Mouse (Mus musculus) ES-E14 (cell line): ENCODE measurements at regions not wholly inside any gene's neighbourhood (a gene's known extent, or its start where the extent isn't known, plus 50 kb on each side); places are given as distances from the start of the nearest gene placed in this dataset.

Experiments used
- DNase-seq: peaks from one replicate; pipeline ENCODE4 v3.0.0-alpha.2; 2013; ENCODE audit warnings: low read depth, low spot score
- H3K27ac ChIP-seq: 2 replicates; pipeline ENCODE4 v1.5.1; 2012; ENCODE audit warnings: low read depth, mild to moderate bottlenecking, low read length, moderate library complexity, mixed read lengths; ENCODE audit not compliant: poor library complexity, insufficient read depth, severe bottlenecking
- H3K36me3 ChIP-seq: 2 replicates; pipeline ENCODE4 v1.6.1; 2012; ENCODE audit warnings: mild to moderate bottlenecking, low read length, moderate library complexity, mixed read lengths; ENCODE audit not compliant: control insufficient read depth, poor library complexity, insufficient read depth, severe bottlenecking
- H3K4me1 ChIP-seq, 2 experiments: fragments of 150-350 bp in 1 of 2; sonication (generic) in 1 of 2; 2 replicates each; pipeline ENCODE4 v1.6.1; 2012; ENCODE audit warnings: low read length in 2 of 2, mild to moderate bottlenecking in 1 of 2, mixed read lengths in 1 of 2; ENCODE audit not compliant: control insufficient read depth in 2 of 2, insufficient read depth in 2 of 2, poor library complexity in 1 of 2
- H3K4me3 ChIP-seq, 2 experiments: fragments of 150-350 bp in 1 of 2; sonication (generic) in 1 of 2; 2 replicates each; pipeline ENCODE4 v1.5.1; 2012; ENCODE audit warnings: low read length in 2 of 2, low read depth in 1 of 2, mild to moderate bottlenecking in 1 of 2, mixed read lengths in 1 of 2; ENCODE audit not compliant: insufficient read depth in 1 of 2, poor library complexity in 1 of 2, severe bottlenecking in 1 of 2
- H3K9ac ChIP-seq: 2 replicates; pipeline ENCODE4 v1.6.1; 2012; ENCODE audit warnings: low read depth, mild to moderate bottlenecking, low read length, mixed read lengths; ENCODE audit not compliant: poor library complexity, insufficient read depth, severe bottlenecking
- H3K9me3 ChIP-seq: fragments of 150-350 bp; sonication (generic); 2 replicates; pipeline ENCODE4 v1.6.1; 2012; ENCODE audit warnings: low read depth, mild to moderate bottlenecking, low read length; ENCODE audit not compliant: control insufficient read depth, insufficient read depth
- CHD2 ChIP-seq: IDR thresholded peaks from 2 replicates; pipeline ENCODE4 v1.6.1; 2014; ENCODE audit warnings: mild to moderate bottlenecking, low read depth, low read length, inconsistent platforms
- HCFC1 ChIP-seq: IDR thresholded peaks from 2 replicates; pipeline ENCODE4 v1.6.1; 2012; ENCODE audit warnings: low read length, inconsistent platforms, borderline replicate concordance; ENCODE audit not compliant: insufficient read depth
- MAFK ChIP-seq: IDR thresholded peaks from 2 replicates; pipeline ENCODE4 v1.6.1; 2014; ENCODE audit warnings: mild to moderate bottlenecking, low read depth, low read length, inconsistent platforms; ENCODE audit not compliant: insufficient read depth
- ZC3H11A ChIP-seq: IDR thresholded peaks from 2 replicates; pipeline ENCODE4 v1.6.1; 2012; ENCODE audit warnings: low read depth, mild to moderate bottlenecking, inconsistent platforms, low read length, borderline replicate concordance
- ZNF384 ChIP-seq: IDR thresholded peaks from 2 replicates; pipeline ENCODE4 v1.6.1; 2012; ENCODE audit warnings: low read depth, low read length, inconsistent platforms
- in situ Hi-C, 2 experiments: fragments of 600-800 bp; cut with MboI; formaldehyde crosslinking; loops; one replicate each; pipeline ENCODE4 v1.15.1; 2025; ENCODE audit warnings: low sequenced_read_pairs in 2 of 2, inconsistent platforms in 1 of 2; ENCODE audit not compliant: unreplicated experiment in 2 of 2

DNA sequence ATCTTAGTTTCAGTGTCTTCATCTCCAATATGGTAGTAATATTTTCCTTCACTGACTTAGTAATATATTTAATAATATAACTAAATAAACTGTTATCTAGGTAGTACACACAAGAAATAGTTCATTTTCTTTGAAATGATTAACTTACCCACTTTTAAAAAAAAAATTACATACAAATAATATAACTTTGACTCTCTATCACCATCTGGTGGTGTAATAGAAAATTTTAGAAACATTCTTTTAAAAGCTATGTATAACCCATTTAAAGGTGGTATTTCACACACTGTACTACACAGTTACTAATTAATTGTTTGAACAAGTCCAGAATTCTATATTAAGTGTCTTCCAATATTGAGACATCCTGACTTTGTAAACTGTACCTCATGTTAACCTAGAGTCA, 53.9 kb upstream of the Olfr266 start:
- no peak for TF ChIP-seq ZNF384
- TF ChIP-seq MAFK = no peak
- TF ChIP-seq CHD2 = no peak
- no peak for TF ChIP-seq HCFC1
- TF ChIP-seq ZC3H11A = no peak
- H3K36me3 ChIP-seq = no peaks in the 10 kb centered on the region
- H3K4me3 ChIP-seq = no peak overlapping the region
- DNase-seq = no peak
- in situ Hi-C loops = no loop called here
- no peak overlapping the region for H3K9ac ChIP-seq
- H3K27ac ChIP-seq = no peak overlapping the region
- H3K9me3 ChIP-seq = no peaks in the 10 kb centered on the region
- no peaks in the 10 kb centered on the region for H3K4me1 ChIP-seq

DNA sequence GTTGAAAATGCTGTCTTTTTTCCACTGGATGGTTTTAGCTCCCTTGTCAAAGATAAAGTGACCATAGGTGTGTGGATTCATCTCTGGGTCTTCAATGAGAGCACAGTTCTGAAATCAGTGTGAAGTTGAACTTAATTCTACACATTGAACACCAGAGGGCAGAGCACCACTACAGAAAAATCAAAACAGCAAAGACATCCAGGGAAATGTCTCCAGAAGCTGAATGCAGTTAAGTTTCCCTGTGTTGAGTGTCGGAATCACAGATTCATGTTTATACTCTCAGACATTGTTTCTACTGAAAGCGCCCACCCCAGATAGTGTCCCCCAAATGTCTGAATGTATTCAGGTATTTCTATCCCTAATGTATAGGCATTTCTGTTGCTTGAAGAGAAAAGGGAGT, 77.1 kb upstream of the Olfr266 start:
- Histone ChIP-seq H3K4me3 (no peak overlapping the region), H3K36me3 (no peaks in the 10 kb centered on the region), H3K4me1 (no peaks in the 10 kb centered on the region), H3K9ac (no peak overlapping the region), H3K9me3 (no peaks in the 10 kb centered on the region), H3K27ac (no peak overlapping the region)
- TF ChIP-seq ZNF384 = no peak
- TF ChIP-seq HCFC1 = no peak
- no peak for TF ChIP-seq MAFK
- no peak; the same call in 1 of the 2 replicates for TF ChIP-seq ZC3H11A
- TF ChIP-seq CHD2 = no peak
- in situ Hi-C loops = no loop called here
- peak; percentile 22 for DNase-seq

DNA sequence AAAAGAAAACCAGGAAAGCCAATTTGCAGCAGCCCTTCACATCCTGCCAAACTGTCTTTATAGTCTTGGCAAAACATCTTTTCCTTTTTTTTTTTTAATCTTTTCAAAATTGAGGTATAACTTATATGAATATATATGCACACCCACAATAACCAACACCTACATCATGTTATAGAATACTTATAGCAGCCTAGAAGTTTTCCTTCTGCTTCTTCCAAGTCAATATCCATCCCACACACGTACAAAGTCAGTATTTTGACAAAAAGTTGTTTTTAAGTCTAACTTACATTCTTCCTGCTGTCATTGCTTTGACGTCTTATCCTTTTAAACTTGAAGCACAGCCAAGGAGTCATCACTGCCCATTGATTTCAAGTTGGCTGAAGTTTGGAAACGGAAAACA, 80.6 kb upstream of the Olfr266 start:
- DNase-seq = no peak
- H3K9me3 ChIP-seq = no peaks in the 10 kb centered on the region
- no peak overlapping the region for H3K9ac ChIP-seq
- TF ChIP-seq ZC3H11A (no peak), CHD2 (no peak), MAFK (no peak), ZNF384 (no peak), HCFC1 (no peak)
- H3K4me3 ChIP-seq = no peak overlapping the region
- in situ Hi-C loops = no loop called here
- no peaks in the 10 kb centered on the region for H3K36me3 ChIP-seq
- H3K4me1 ChIP-seq = no peaks in the 10 kb centered on the region
- H3K27ac ChIP-seq = no peak overlapping the region

GRCm38 (mm10) chr3:106936067-106936466, 99.9 kb upstream of the Kcna3 start:
- Histone ChIP-seq H3K4me3 (no peak overlapping the region), H3K9me3 (no peaks in the 10 kb centered on the region), H3K9ac (no peak overlapping the region), H3K27ac (no peak overlapping the region), H3K36me3 (no peaks in the 10 kb centered on the region), H3K4me1 (no peaks in the 10 kb centered on the region)
- DNase-seq = no peak
- in situ Hi-C loops = no loop called here
- TF ChIP-seq ZC3H11A (no peak), CHD2 (no peak), ZNF384 (no peak), MAFK (no peak), HCFC1 (no peak)

GRCm38 (mm10) chr3:106940095-106940494, 95.9 kb upstream of the Kcna3 start:
- in situ Hi-C loops = no loop called here
- Histone ChIP-seq H3K4me1 (no peaks in the 10 kb centered on the region), H3K9me3 (no peaks in the 10 kb centered on the region), H3K36me3 (no peaks in the 10 kb centered on the region), H3K27ac (no peak overlapping the region), H3K9ac (no peak overlapping the region), H3K4me3 (no peak overlapping the region)
- TF ChIP-seq MAFK = no peak
- TF ChIP-seq ZNF384 = no peak
- TF ChIP-seq HCFC1 = no peak
- no peak for TF ChIP-seq CHD2
- no peak for TF ChIP-seq ZC3H11A
- DNase-seq = no peak
